Mouse (Mus musculus) forebrain, embryonic 12.5 days (tissue): ENCODE data around the gene Vkorc1. TPM values are rescaled to one million over a fixed set of nuclear protein-coding genes. Genes with fewer than 3 reads are reported as not detected.
"Not testable (repeated sequence)": the region's sequence is repeated elsewhere in the genome, so short reads cannot be mapped to it uniquely, and the experiment has no call there.

ENCODE experiments used
- ATAC-seq: fragments of 200-750 bp; cut with Nextera tagmentation; 2 replicates; pipeline ENCODE4 v1.8.0; 2017; ENCODE audit warnings: moderate TSS enrichment; ENCODE audit not compliant: low FRiP score
- H3K27ac ChIP-seq: fragments of 300-500 bp; sonication (generic); 2 replicates; pipeline ENCODE4 v1.5.1; 2016; ENCODE audit warnings: mild to moderate bottlenecking
- H3K27me3 ChIP-seq: fragments of 300-500 bp; sonication (generic); 2 replicates; pipeline ENCODE4 v1.6.1; 2016; ENCODE audit warnings: mild to moderate bottlenecking
- H3K36me3 ChIP-seq: fragments of 300-500 bp; sonication (generic); replicated peaks from 2 replicates; pipeline ENCODE4 v1.6.1; 2016; ENCODE audit warnings: mild to moderate bottlenecking
- H3K4me1 ChIP-seq: fragments of 300-500 bp; sonication (generic); 2 replicates; pipeline ENCODE4 v1.6.1; 2016
- H3K4me2 ChIP-seq: fragments of 300-500 bp; sonication (generic); 2 replicates; pipeline ENCODE4 v1.6.1; 2016; ENCODE audit warnings: mild to moderate bottlenecking, moderate library complexity
- H3K4me3 ChIP-seq: fragments of 300-500 bp; sonication (generic); replicated peaks from 2 replicates; pipeline ENCODE4 v1.5.1; 2016; ENCODE audit warnings: mild to moderate bottlenecking
- H3K9ac ChIP-seq: fragments of 300-500 bp; sonication (generic); 2 replicates; pipeline ENCODE4 v1.6.1; 2016; ENCODE audit warnings: mild to moderate bottlenecking
- H3K9me3 ChIP-seq: fragments of 300-500 bp; sonication (generic); 2 replicates; pipeline ENCODE4 v1.6.1; 2016
- WGBS: fragments of 180-500 bp; shearing (Covaris S2); methylation state at CpG from one replicate; pipeline ENCODE4 v1.1.7; 2016; 5-methylcytosine and 5-hydroxymethylcytosine counted together
- polyA plus RNA-seq: library from polyadenylated mRNA; unstranded; fragments of >200 nt; fragmentation: Nextera tagmentation; extraction: Ambion mirVana; gene quantifications from 2 replicates; pipeline ENCODE4 v1.2.1, GENCODE M21; 2016

Vkorc1 gene
- 36.6 and 46.6 TPM in 2 replicates for polyA plus RNA-seq

- Histone ChIP-seq H3K4me3 (peak within 1 kb of the TSS; percentile 59), H3K36me3 (peaks cover 9% of the 10 kb centered on the region; the same call in 1 of the 2 replicates), H3K27ac (peak within 1 kb of the TSS; percentile 75), H3K4me2 (peak within 1 kb of the TSS; percentile 82), H3K9me3 (no peaks in the 10 kb centered on the region), H3K4me1 (peaks cover 10% of the 10 kb centered on the region), H3K9ac (peak within 1 kb of the TSS; percentile 59), H3K27me3 (0 out of 2 replicates have a peak, but pooled peaks cover 2% of the 10 kb centered on the region)
- under 1% methylated on average over 26 of the region's 26 CpGs for WGBS
- peak; percentile 98 for ATAC-seq
Measured at GRCm38 (mm10) chr7:127895442-127895841, at the start of gene Vkorc1, which contains the start of gene Gm21974. Vkorc1 (minus strand) TSS chr7:127895617. Gm21974 (minus strand) TSS chr7:127895454.

DNA sequence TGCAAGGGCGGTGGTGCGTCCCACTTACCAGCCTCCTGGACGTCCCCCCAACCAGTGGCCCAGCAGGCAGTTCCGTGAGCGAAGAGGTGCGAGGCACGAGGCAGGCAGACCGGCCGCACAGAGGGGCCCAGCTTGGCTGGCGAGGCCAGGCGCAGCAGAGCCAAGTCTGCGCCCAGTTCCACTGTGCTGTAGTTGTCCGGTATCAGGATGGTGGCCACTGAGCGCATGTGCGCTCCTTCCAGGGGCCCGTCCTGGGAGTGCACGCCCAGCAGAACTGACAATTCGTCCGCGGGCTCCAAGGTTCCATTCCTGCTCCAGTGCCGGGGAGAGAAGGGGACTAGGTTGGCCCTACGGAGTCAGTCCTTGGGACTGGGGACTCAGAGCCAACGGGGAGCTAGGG is 49.2 kb upstream of the Vkorc1 start:
- Histone ChIP-seq H3K27me3 (peaks cover 35% of the 10 kb centered on the region), H3K4me1 (no peaks in the 10 kb centered on the region), H3K4me2 (peak overlapping the region; percentile 8; the same call in 1 of the 2 replicates), H3K4me3 (no peak overlapping the region), H3K36me3 (no peaks in the 10 kb centered on the region), H3K9ac (no peak overlapping the region), H3K9me3 (no peaks in the 10 kb centered on the region), H3K27ac (no peak overlapping the region)
- ATAC-seq, result no peak
- WGBS, result 13% methylated on average over 23 of the region's 23 CpGs

DNA sequence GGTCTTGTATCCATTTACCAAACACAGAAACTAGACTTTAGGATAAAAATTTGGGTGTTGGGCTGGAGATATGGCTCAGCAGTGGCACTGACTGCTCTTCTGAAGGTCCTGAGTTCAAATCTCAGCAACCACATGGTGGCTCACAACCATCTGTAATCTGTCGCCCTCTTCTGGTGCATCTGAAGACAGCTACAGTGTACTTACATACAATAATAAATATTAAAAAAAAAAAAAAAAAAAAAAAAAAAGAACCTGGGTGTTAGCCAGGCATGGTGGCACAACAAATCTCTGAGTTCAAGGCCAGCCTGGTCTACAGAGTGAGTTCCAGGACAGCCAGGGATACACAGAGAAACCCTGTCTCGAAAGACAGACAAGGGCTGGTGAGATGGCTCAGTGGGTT is 46.7 kb upstream of the Vkorc1 start:
- H3K27ac ChIP-seq, H3K4me1 ChIP-seq, H3K4me2 ChIP-seq, H3K9me3 ChIP-seq, H3K4me3 ChIP-seq, H3K9ac ChIP-seq, H3K36me3 ChIP-seq, ATAC-seq: not testable (repeated sequence)
- WGBS, result 61% methylated on average over 2 of the region's 2 CpGs
- peaks cover 35% of the 10 kb centered on the region for H3K27me3 ChIP-seq

- 58% methylated on average over 18 of the region's 18 CpGs for WGBS
- Histone ChIP-seq H3K4me1 (peaks cover 13% of the 10 kb centered on the region), H3K4me2 (peak overlapping the region; percentile 95), H3K27ac (0 out of 2 replicates have a peak overlapping the region, but pooled peaks have one; percentile 67), H3K36me3 (no peaks in the 10 kb centered on the region), H3K4me3 (peak overlapping the region; percentile 69), H3K9ac (peak overlapping the region; percentile 82), H3K27me3 (peaks cover 10% of the 10 kb centered on the region; the same call in 1 of the 2 replicates), H3K9me3 (no peaks in the 10 kb centered on the region)
- peak; percentile 5; the same call in 1 of the 2 replicates for ATAC-seq
Measured at GRCm38 (mm10) chr7:127936216-127936884, 40.9 kb upstream of the Vkorc1 start.

- peak overlapping the region; percentile 95 for H3K4me2 ChIP-seq
- H3K27ac ChIP-seq, result peak overlapping the region; percentile 67
- peak overlapping the region; percentile 82 for H3K9ac ChIP-seq
- under 1% methylated on average over 31 of the region's 38 CpGs for WGBS
- peak; percentile 77 for ATAC-seq
- H3K36me3 ChIP-seq, result no peaks in the 10 kb centered on the region
- H3K27me3 ChIP-seq, result peaks cover 11% of the 10 kb centered on the region; the same call in 1 of the 2 replicates
- peak overlapping the region; percentile 69 for H3K4me3 ChIP-seq
- H3K4me1 ChIP-seq, result peaks cover 13% of the 10 kb centered on the region
- no peaks in the 10 kb centered on the region for H3K9me3 ChIP-seq
Measured at GRCm38 (mm10) chr7:127935748-127936159, 40.3 kb upstream of the Vkorc1 start.

- 7% methylated on average over 27 of the region's 32 CpGs for WGBS
- H3K36me3 ChIP-seq, result no peaks in the 10 kb centered on the region
- peak overlapping the region; percentile 82 for H3K9ac ChIP-seq
- H3K4me3 ChIP-seq, result peak overlapping the region; percentile 69
- no peaks in the 10 kb centered on the region for H3K9me3 ChIP-seq
- H3K27ac ChIP-seq, result peak overlapping the region; percentile 67
- H3K4me1 ChIP-seq, result peaks cover 13% of the 10 kb centered on the region
- peak overlapping the region; percentile 95 for H3K4me2 ChIP-seq
- ATAC-seq, result peak; percentile 96
- H3K27me3 ChIP-seq, result peaks cover 17% of the 10 kb centered on the region
Measured at GRCm38 (mm10) chr7:127935028-127935722, 39.8 kb upstream of the Vkorc1 start.

DNA sequence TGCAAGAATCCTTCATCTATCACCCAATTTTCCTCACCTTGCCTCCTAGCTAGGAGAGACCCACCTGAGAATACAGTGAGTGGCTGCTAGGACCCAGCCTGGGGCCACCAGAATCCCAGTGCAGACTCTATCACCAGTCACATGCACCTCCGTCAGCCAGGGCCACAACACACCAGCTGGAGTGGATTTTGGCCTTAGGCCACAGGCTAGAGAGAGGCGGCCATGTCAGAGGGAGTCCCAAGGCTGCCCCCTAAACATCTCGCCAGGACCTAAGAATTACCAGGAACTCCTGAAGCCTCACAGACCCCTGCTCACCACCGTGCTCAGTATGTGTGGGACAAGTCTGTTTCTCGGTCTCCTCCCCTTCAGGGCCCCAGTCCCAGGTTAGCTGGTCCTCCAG is 38.7 kb upstream of the Vkorc1 start:
- no peak for ATAC-seq
- H3K27me3 ChIP-seq, result peaks cover 28% of the 10 kb centered on the region
- H3K4me1 ChIP-seq, result peaks cover 13% of the 10 kb centered on the region
- no peaks in the 10 kb centered on the region for H3K9me3 ChIP-seq
- no peaks in the 10 kb centered on the region for H3K36me3 ChIP-seq
- no peak overlapping the region for H3K4me3 ChIP-seq
- H3K27ac ChIP-seq, result no peak overlapping the region
- WGBS, result 87% methylated on average over 5 of the region's 5 CpGs
- H3K9ac ChIP-seq, result no peak overlapping the region
- no peak overlapping the region for H3K4me2 ChIP-seq

GRCm38 (mm10) chr7:127932273-127933031 is 37.0 kb upstream of the Vkorc1 start:
- H3K36me3 ChIP-seq, result no peaks in the 10 kb centered on the region
- no peak overlapping the region for H3K4me2 ChIP-seq
- H3K9me3 ChIP-seq, result no peaks in the 10 kb centered on the region
- no peak overlapping the region for H3K27ac ChIP-seq
- H3K4me1 ChIP-seq, result peaks cover 13% of the 10 kb centered on the region
- WGBS, result 19% methylated on average over 13 of the region's 13 CpGs
- H3K4me3 ChIP-seq, result no peak overlapping the region
- H3K27me3 ChIP-seq, result peaks cover 43% of the 10 kb centered on the region
- no peak overlapping the region for H3K9ac ChIP-seq
- no peak for ATAC-seq

DNA sequence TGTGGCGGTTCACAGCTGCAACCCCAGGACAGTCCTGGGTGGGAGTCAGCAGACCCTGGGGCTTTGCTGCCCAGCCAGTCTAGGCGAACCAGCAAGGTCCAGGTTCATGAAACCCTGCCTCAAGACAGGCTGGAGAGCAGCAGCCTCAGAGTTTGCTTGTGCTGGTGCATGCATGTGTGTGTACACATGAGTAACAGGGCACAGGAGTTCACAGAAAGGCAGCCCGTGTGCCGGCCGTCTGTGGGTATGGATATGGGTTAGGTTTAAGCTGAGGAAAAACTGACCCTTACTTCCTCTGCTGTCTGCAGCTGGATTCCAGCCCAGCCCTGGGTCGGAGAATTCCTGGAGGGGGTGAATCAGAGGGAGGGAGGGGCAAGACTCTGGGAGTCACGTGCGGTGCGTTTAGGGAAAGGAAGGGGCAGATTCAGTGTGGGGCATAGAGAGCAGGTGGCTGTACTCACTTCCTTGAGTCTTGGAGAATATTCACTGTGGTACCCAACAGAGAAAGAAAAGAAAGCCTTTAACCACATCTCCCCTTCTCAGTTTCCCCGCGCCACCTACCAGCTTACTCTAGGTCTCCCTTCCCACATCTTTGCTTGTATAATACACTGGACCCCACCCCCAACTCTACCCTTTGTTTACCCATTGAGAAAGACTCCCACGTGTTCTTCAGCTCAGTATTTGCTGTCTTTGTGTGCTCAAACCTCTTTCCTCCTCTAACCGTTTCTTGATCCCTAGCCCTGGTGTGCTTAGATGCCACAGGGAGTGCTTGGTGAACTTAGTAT is 36.1 kb upstream of the Vkorc1 start:
- H3K4me2 ChIP-seq, result no peak overlapping the region
- peaks cover 6% of the 10 kb centered on the region; the same call in 1 of the 2 replicates for H3K36me3 ChIP-seq
- H3K4me3 ChIP-seq, result no peak overlapping the region
- WGBS, result 35% methylated on average over 13 of the region's 13 CpGs
- no peak for ATAC-seq
- H3K4me1 ChIP-seq, result peaks cover 13% of the 10 kb centered on the region
- no peaks in the 10 kb centered on the region for H3K9me3 ChIP-seq
- peaks cover 43% of the 10 kb centered on the region for H3K27me3 ChIP-seq
- no peak overlapping the region for H3K27ac ChIP-seq
- no peak overlapping the region for H3K9ac ChIP-seq

DNA sequence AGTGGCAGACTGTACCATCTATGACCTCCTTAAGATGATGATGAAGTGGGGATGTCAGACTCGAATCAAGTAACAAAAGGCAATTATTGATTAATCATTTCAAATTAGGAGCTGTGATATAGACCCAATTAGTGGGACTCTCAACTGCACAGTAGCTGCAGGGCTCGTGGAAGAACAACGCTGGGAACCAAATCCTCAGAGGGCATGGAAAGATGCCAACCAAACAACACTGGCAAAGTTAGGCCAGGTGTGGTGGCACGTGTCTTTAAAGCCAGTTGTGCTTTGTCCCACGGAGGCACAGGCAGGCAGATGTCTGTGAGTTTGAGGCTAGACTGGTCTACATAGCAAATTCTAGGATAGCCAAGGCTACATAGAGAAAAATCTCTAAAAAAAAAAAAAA is 35.2 kb upstream of the Vkorc1 start:
- H3K9ac ChIP-seq, result no peak overlapping the region
- 81% methylated on average over 5 of the region's 5 CpGs for WGBS
- H3K27ac ChIP-seq, result no peak overlapping the region
- peaks cover 6% of the 10 kb centered on the region for H3K4me1 ChIP-seq
- H3K27me3 ChIP-seq, result peaks cover 38% of the 10 kb centered on the region
- no peak overlapping the region for H3K4me2 ChIP-seq
- peaks cover 15% of the 10 kb centered on the region for H3K36me3 ChIP-seq
- no peak for ATAC-seq
- no peak overlapping the region for H3K4me3 ChIP-seq
- H3K9me3 ChIP-seq, result no peaks in the 10 kb centered on the region

DNA sequence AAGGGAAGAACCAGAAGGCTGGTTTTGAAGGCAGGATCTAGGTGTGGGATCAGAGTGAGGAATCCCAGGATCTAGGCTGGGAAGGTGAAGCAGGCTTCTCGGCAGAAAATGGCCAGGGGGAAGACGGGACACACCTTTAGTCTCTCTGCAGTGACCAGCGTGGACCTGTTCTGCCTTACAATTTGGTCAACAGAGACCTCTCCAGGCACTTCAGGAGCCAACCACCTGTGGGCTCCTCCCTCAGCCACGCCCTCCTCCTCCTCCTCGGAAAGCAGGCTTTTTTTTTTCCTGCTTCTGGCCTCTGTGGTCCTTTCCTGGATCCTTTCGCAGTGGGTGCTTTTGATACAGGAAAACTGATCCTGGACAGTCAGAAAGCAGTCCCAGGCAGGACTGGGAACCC is 34.5 kb upstream of the Vkorc1 start, which contains the start of gene Prss8:
Prss8 (minus strand) TSS at position 182 of the 400 bp plus-strand sequence.
- H3K27ac ChIP-seq, result no peak within 1 kb of the TSS
- ATAC-seq, result no peak
- H3K36me3 ChIP-seq, result peaks cover 22% of the 10 kb centered on the region
- H3K4me2 ChIP-seq, result peak within 1 kb of the TSS; percentile 24; the same call in 1 of the 2 replicates
- 2% methylated on average over 6 of the region's 6 CpGs for WGBS
- H3K9me3 ChIP-seq, result no peaks in the 10 kb centered on the region
- peaks cover 6% of the 10 kb centered on the region for H3K4me1 ChIP-seq
- peak within 1 kb of the TSS; percentile 9; the same call in 1 of the 2 replicates for H3K4me3 ChIP-seq
- H3K9ac ChIP-seq, result peak within 1 kb of the TSS; percentile 21; the same call in 1 of the 2 replicates
- H3K27me3 ChIP-seq, result peaks cover 38% of the 10 kb centered on the region
